Mouse (Mus musculus) erythroid progenitor cell, adult 5-6 weeks (primary cell): ENCODE data around the gene Zbtb2. TPM values are rescaled to one million over a fixed set of nuclear protein-coding genes. Genes with fewer than 3 reads are reported as not detected.
"Not testable (repeated sequence)": the region's sequence is repeated elsewhere in the genome, so short reads cannot be mapped to it uniquely, and the experiment has no call there.

Experiments used
- ATAC-seq: replicated peaks from 2 replicates; pipeline ENCODE4 v1.8.0; 2016; ENCODE audit warnings: moderate number of reproducible peaks, mild to moderate bottlenecking, moderate TSS enrichment, inconsistent platforms; ENCODE audit not compliant: poor library complexity, low FRiP score, severe bottlenecking
- total RNA-seq, 2 experiments: library from RNA; stranded (forward) in 1 of 2; stranded (reverse) in 1 of 2; fragments of 150-400 nt in 1 of 2; fragments of 186-747, 209-891 nt in 1 of 2; gene quantifications; 2 replicates each; pipeline versions ENCODE4 v1.2.3 to v1.2.4; 2015 to 2017; ENCODE audit warnings: low replicate concordance in 2 of 2

Zbtb2 gene
- total RNA-seq (2015; ENCODE audit: low replicate concordance) (8.4 and 11.9 TPM in 2 replicates), total RNA-seq (2017; ENCODE audit: low replicate concordance) (5.1 and 6.7 TPM in 2 replicates)

DNA sequence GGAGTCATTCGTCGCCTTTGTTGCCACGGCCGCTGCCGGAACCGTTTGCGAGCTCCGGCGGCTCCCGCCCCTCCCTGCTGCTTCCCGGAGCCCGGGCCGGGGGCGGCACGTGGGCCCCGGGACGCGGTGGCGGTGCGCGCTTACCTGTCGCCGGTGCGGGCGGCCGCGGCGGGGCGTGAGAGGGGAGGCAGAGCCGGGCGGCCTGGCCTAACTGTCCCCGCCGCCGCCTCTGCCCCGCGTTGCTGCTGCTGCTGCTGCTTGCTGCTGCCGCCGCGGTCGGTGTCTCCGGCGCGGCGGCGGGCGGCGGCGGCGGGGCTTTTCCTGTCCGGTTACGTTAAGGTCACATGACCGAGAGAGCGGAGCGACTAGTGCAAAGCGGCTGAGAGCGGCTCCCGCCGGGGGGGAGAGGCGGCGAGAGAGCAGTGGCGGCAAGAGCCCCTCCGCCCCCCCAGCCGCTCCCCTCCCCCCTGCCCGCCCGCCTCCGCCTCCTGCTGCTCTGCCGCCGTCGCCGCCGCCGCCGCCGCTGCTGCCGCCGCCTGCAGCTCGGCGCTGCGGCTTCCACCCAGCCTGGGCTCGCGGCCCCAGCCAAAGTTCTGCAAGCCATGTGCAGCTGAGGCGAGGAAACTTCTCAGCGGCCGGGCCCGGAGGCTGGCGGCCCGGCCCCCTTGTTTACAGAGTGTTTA is at the start of gene Zbtb2:
Zbtb2 (minus strand) TSS at position 408 of the 683 bp plus-strand sequence.
- ATAC-seq = peak; percentile 11; the same call in 1 of the 2 replicates

DNA sequence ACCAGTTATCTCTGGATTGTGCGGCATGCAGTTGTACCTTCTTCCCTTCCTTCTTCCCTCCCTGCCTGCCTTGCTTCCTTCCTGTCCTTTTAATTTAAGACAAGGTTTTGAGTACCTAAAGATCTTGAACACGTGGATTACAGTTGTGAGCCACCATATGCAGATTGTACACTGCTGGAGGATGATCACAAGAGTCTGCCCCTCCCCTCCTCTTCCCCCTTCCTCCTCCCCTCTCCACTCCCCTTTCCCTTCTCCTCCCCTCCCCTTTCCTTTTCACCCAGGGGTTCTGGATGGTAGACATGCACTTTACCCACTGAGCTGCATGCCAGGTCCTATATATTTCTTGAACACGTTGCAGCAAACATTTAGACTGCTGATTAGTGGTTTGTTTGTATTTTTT is 47.5 kb upstream of the Zbtb2 start:
- ATAC-seq = no peak

DNA sequence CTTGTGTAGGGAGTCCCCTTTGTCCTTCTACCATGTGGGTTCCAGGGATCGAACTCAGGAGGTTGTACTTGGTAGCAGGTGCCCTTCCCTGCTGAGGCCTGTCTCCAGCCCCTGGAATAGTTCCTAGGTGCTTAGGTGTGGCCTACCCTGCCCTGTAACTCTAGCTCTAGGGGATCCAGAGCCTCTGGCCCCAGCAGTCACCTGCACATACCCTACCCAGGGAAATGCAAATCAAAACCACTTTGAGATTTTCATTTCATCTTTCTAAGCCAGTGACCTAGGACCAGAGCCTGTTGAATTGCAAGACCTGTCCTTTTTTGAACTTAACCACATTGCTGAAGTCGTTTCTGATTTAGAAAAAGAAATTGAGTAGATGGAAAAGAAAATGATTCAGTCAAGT is 46.0 kb upstream of the Zbtb2 start:
- ATAC-seq = not testable (repeated sequence)

DNA sequence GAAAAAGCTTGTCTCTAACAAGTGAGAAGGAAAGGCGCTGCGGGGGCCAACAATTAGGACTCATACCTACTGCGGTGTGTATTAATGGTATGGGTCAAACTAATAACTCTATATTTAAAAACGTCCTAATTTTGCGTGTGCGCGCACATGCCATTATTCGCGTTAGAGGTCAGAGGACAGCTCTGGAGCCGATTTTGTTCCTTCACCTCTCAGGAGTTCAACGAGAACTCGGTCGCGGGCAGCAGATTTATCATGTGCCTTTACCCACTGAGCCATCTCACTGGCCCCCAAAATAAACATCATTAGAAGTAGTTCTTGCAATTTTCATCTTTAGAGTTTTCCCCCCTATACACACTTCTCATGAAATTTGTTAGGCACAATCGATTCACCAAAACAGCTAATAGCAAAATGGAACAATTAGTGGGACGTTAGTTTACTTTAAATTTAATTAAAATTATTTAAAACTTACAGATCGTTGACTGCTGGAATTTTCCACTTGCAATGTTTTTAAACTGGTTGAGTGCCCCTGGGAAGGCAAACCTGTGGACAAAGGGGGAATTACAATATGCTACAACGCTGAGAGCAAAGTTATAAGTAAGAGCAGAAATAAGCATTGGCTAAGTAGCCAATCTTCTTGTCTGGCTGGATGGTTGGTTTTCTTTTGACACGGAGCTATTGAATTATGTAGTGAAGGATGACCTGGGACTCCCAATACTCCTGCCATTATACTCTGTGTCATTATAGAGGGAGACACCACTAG is 45.3 kb upstream of the Zbtb2 start:
- ATAC-seq = peak; percentile 39

DNA sequence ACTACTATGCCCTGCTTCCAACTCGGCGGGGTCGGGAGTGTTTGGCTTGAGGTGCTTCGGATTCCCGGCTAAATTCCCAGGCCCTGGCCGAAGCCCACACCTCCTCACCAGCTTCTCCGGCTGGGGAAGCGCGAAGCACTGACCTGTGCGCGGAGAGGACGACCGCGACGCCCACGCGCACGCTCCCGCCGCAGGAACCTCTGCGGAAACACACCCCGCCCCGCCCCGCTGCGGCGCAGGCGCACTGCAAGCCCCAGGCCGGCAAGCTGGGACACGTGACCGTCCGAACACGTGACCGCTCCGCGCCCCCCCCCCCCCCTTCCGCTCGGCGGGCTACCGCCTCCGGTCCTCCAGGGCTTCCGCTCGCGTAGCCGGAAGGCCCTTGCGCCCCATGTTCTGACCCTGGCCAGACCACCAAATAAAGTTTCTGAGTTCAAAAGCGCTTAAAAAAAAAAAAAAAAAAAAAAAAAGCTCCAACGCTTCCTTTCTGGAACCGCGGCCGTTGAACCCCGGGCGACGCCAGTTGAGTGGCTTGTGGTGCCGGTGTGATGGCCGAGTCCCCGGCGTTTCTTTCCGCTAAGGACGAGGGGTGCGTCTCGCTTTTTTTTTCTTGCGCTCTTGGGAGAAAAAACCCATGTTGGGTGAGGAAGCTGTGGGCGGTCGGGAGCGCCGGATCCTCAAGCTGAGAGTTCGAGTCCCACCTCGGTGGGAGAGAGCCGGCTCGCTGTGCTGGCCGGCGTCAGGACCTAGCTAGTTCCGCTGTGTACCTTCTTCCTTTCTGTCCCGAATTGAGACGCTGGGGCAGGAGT is 44.4 kb upstream of the Zbtb2 start, which contains the start of the genes Rmnd1 and Armt1:
Rmnd1 (minus strand) TSS at position 266 of the 809 bp plus-strand sequence.
Armt1 (plus strand) TSS at position 345 of the 809 bp plus-strand sequence.
- ATAC-seq = peak; percentile 86

DNA sequence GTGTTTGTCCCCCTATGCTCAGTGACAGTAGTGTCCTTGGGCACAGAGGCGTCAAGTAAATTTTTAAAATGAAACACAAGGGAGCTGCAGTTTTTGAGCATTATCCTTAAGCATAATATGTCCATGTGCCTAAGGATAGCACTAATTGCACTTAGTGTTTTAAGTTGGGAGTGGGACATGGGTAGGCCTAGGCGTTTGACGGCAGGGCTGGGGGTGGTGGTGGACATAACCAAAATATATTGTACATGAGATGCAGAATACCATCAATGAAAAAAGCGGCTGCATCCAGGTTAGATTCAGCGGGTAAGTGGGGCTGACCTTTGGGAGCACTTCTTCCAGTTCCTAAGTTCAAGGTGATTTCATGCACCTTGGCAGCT is 43.8 kb upstream of the Zbtb2 start:
- no peak; the same call in 1 of the 2 replicates for ATAC-seq

DNA sequence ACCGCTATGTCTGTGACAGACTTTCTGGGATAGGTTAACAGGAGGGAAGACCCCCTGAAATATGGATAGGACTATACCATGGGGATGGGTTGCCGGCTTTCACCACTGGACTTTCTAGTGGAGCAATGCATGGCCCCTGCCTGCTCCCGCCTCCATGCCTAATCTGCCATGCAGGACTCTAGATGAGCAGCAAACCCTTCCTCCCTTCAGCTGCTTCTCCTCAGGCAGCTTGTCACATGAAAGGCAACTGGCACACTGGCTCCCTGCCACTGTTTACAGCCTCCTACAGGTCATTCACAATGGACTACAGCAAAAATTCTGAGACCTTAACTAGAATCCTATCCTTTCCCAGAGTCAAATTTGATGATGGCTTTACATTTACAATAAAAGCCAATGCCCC is 42.9 kb upstream of the Zbtb2 start:
- ATAC-seq = no peak

DNA sequence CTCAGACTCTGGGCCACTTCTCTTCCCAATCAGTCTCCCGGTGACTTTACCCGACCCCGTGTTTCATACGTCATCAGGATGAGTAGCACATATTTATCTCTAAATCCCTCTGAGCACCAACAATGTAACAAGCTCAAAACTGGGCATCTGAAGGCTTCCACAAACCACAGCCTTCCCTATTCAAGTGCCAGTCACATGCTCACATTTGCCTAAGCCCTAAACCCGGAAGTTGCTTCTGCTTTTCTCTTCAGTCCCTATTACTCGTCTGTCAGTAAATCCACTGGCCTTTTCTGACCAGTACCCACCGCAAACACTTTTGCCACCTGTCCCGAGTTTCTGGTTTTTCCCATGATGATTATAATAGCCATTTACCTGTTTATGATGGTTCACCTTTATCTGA is 42.5 kb upstream of the Zbtb2 start:
- ATAC-seq = no peak

DNA sequence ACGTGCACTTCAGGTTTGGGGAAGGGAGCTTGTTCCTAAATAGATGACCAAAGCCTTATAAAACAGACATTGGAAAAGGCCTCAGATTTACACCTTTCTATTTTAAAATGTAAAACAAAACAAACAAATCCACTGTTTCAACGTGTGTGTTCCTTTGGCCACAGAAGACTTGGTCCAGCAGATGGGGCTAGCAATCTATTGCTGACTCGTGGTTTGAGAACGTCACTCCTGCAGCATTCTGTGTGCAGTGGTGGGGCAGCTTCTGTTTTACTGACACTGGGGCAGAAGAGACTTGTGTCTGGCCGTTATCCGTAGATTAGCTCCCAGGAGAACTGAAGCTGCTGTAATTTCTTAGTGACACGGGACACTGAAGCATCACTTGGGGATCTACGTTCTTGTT is 37.3 kb upstream of the Zbtb2 start:
- ATAC-seq = no peak

DNA sequence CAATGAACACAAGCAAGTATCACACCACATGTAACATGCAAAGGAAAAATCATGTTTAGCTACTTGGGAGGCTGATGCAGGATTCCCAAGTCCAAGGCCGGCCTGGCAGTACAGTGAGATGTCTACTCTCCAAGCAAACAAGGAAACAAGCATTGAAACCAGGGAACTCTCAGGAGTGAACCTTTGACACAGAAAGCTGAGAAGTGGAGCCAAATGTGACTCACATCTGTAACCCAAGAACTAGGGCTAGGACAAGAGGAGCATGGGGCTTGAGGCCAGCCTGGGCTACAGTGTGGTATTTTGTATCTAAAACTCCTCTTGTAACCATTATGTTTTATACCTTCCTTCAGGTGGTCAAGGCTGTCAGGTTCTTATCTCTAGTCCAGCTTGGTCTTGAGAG is 19.3 kb upstream of the Zbtb2 start:
- ATAC-seq = no peak

DNA sequence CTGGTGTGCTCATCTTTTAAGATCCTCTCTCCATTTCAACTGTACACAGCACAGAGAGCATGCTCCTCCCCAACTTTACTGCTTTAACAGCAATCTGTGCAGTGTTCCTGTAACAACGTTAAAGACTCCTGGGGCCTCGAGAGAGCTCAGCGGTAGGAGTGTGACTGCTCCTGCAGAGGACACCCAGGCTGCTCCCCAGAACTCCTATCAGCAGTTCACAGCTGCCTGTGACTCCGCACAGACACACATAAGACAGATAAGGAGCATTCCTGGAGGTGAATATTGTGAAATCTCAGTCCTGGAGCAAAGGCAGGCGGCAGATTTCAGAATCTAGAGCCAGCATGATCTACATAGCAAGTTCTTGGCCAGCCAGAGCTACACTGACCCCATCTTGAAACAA is 17.6 kb upstream of the Zbtb2 start:
- peak; percentile 28 for ATAC-seq

DNA sequence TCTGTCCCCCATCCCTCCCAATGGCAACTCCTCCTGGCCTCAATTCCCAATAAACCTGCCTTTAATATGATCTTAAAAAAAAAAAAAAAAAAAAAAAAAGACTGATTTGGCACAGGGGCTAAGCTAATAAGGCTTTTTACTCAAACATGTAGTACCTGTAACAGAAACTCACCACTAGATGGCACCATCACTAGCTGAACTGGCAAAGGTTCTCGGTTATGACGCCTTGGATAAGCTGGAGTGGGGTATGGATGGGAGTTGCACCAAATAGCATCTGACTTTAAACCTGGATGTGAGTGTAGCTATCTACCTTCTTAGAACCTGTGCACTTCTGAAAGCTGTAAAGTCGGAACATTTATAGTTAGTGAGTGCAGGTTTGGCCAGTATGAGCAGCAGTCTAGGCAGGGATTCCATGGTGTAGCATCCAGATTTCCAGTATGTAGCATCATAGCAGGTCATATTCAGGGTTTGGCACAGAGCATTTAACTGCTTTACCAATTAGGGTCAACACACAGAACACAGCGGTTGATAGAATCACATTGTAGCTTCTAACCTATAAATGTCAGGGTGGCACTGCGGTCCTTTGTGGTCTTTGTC is 17.1 kb upstream of the Zbtb2 start:
- peak; percentile 65; the same call in 1 of the 2 replicates for ATAC-seq

DNA sequence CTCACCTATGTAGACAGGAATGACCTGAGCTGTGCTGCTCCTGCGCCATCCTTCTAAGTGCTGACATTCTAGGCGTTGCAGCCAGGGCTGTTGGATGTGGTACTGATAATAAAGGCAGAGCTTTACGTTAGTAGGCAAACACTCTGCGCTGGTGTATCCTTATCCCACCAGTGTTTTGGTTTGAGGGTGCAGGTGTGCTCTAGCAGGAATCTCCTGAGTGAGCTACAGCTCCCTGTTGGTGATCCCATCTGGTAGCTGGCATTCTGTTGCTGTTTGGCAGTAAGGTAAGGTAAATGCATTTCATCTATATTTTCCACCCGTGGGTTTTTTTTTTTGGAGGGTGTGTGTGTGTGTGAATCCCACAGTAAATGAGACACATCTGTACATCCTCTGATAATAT is 10.2 kb upstream of the Zbtb2 start:
- ATAC-seq = no peak

DNA sequence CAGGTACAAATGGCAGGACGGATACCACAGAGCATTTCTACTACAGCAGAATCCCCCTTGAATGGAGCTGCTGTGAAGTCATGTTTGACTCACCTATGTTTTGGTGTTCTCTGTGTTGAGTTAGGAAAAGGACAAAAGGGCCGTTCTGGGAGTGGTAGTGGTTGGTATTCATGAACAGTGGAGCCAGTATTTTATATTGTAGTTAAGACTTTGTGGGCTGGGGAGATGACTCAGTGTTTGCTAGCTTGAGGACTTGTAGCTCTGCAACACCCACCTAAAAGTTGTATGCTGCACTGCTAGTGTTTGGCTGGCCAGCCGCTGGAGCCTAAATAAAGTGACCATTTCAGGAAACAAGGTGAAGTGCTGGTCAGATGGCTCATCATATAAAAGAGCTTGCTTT is 7.4 kb upstream of the Zbtb2 start:
- no peak for ATAC-seq

DNA sequence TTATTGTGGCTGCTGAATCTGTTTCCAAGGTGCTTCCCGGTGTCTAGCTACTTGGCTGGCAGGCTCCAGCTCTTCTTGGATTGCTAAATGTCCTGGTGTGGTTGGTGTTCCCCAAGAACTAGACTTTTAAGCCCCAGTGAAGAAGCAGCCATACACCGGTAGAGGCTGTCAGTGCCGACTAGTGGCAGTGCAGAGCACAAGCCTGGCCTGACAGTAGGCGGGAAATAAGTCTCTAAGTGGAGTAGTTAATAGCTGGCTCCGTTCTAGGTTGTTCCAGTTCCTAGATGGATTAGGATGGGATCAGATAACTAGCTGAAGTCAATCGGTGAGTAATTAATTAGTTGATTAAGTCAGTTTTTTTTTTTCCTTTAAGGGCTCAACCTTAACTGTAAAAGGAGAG is 3.9 kb upstream of the Zbtb2 start:
- ATAC-seq = no peak; the same call in 1 of the 2 replicates

DNA sequence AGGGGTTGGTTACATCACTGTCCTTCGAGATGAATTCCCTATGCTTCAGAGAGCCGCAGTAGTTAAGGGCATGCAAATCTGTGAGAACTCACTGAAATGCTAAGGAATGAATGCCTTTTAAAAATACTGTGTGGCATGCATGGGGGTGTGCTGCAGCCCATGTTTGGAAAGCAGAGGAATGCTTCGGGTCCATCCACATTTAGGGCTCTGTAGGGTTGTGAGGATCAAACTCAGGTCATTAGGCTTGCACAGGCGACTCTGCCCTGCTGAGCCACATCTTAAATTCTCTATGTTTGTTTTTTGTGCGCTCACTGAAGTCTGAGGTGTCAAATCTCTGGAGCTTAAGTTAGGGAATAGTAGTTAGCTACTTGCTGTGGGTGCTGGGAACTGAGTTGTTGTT is 3.2 kb upstream of the Zbtb2 start:
- ATAC-seq = no peak

DNA sequence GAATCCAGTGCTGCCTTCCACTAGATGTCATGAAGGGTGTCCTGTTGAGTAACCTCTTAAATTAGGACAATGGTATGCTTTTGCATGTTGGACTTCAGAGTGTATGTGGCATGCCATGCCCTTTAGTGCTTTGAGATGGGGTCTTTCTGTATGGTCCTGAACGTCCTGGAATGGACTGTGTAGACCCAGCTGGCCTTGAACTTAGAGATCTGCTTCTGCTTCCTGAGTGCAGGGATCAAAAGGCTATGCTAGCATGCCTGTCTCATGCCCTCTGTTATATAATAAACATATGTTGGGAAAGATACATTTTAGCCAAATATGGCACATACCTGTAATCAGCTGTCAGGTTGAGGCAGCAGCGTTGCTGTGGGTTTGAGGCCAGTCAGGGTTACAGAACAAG is 2.6 kb upstream of the Zbtb2 start:
- ATAC-seq = no peak

DNA sequence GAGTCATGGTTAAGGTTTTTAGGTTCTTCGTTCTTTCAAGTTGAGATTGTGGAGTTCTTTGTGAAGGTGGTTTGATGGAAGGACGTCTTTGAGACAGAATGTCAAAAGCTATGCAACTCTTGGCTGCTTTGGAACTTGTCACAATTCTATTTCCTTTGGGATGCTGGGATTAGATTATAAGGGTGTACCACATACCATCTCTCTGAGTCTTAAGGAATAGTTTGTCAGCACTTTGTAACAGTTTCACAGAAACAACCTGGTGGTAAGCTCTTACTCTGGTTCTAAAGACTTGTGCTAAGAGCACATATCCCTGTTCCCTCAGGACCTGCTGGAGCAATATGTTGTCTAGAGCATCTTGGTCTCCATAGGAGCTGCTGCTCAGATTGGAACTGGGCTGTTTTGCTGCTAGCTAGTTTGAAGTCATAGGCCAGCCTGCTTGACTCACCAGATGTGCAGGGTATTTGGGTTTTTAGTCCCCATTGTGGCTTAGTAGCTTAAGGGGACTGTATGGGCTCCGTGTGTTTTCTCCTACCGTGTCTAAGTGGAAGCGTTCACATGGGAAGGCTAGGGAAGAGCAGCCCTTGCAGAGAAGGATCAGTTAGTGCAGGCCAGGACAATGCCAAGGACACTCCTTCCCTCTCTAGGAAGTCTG is 1.7 kb upstream of the Zbtb2 start:
- ATAC-seq = no peak

DNA sequence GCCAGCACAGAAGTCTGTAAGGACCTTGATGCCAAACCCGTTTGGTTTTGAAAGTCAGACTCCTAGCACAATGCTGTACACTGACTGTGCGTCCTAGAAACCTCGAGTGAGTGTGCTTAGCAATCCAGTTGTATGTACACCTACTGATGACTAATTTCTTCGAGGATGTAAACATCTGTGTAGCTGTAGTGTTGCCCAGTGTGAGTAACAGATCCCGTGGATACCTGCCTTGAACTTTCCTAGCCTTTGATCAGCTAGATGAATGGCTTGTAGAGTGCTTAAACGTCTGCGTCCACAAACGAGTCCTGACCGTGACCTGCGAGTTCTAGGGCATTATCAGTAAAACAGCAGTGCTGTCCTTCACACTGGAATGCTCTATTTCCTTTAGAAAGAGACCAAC is 1.1 kb upstream of the Zbtb2 start:
- ATAC-seq = no peak

DNA sequence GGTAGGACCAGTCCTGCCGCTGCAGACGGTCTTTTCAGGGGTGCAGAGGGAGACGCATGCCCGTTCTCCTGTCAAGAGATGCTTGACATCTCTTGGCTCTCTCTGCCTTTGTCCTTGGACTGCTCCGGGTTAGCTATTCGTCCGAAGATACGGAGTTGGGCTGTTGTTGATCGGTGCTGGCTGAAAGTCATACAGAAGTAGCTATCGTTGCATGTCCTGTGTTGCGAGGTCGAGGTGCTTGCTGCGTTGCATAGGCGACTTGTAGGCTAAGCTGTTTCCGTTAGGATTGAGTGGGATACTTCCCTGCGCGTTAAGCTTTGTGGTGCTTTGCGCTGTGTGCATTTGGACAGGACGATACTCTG is 457 bp upstream of the Zbtb2 start:
- ATAC-seq = peak; percentile 4; the same call in 1 of the 2 replicates
